Mouse (Mus musculus) lung, adult 2 months (tissue): ENCODE data around the gene Pnpla2.
A peak's percentile ranks its signal among the peaks of the same experiment; 100 is the strongest.

Source experiments
- CTCF ChIP-seq: fragments of 200-500 bp; IDR thresholded peaks from 2 replicates; pipeline ENCODE4 v1.5.1; 2011; ENCODE audit warnings: mild to moderate bottlenecking, low read length, control low read depth; ENCODE audit not compliant: insufficient read depth
- POLR2A ChIP-seq: fragments of 200-500 bp; IDR thresholded peaks from 2 replicates; pipeline ENCODE4 v1.6.1; 2011; ENCODE audit warnings: low read depth, mild to moderate bottlenecking, control low read depth, low read length, borderline replicate concordance; ENCODE audit errors: extremely low read depth

DNA sequence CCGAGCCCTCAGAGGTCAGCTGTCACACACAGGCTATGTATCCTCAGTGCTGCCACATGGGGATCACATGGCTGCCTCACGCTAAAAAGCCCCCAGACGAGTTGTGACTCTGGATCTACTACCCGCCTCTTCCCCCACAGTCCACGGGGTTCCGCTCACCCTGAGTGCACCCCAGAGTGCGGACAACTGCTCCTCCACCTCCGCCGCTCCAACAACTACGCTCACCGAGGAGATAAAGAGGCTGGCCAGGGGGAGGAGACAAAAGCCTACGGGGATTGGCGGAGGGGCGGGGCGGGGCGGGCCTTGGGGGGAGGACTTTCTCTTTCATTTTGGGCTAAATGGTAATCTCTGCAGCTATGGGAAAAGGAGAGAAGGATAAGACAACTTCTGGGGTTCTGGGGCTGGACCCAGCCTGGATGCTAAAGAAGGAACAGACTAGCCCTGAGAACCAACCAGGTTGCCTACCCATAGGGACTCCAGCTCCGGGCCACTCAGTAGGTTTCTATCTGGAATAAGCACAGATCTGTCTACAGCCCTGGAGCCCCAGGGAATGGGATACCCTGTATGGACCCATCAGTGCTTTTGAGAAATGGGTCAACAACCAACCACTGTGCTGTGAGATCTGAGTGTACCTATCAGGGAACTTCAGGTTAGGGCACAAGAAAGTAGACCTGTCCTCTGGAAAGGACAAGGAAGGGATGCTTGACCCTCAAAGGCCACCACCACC lies 19.7 kb upstream of the Pnpla2 start:
- no peak for TF ChIP-seq CTCF
- TF ChIP-seq POLR2A: peak; percentile 68; the same call in 1 of the 2 replicates
